Mouse (Mus musculus) MEL (cell line): ENCODE data around the gene Myl6. TPM values are rescaled to one million over a fixed set of nuclear protein-coding genes. Genes with fewer than 3 reads are reported as not detected.

Experiments used
- DNase-seq: peaks from one replicate; pipeline ENCODE4 v3.0.0; 2011; ENCODE audit warnings: low read depth, low spot score
- H3K27ac ChIP-seq: 2 replicates; pipeline ENCODE4 v1.5.1; 2012; ENCODE audit warnings: low read depth, mild to moderate bottlenecking, control low read depth, low read length, moderate library complexity; ENCODE audit not compliant: control insufficient read depth
- H3K27me3 ChIP-seq, 2 experiments: fragments of 150-350 bp in 1 of 2; sonication (generic) in 1 of 2; 2 replicates each; pipeline ENCODE4 v1.6.1; 2012; ENCODE audit warnings: low read length in 2 of 2, mild to moderate bottlenecking in 2 of 2, improper control_type of control experiment in 1 of 2, moderate library complexity in 1 of 2; ENCODE audit not compliant: insufficient read depth in 2 of 2, control insufficient read depth in 1 of 2
- H3K36me3 ChIP-seq, 2 experiments: 2 replicates each; pipeline ENCODE4 v1.6.1; 2012 to 2014; ENCODE audit warnings: low read length in 2 of 2, improper control_type of control experiment in 1 of 2, inconsistent platforms in 1 of 2, mild to moderate bottlenecking in 1 of 2; ENCODE audit not compliant: insufficient read depth in 2 of 2, control insufficient read depth in 1 of 2
- H3K4me1 ChIP-seq, 2 experiments: fragments of 150-350 bp in 1 of 2; sonication (generic) in 1 of 2; 2 replicates each; pipeline ENCODE4 v1.6.1; 2012; ENCODE audit warnings: low read length in 2 of 2, improper control_type of control experiment in 1 of 2, mild to moderate bottlenecking in 1 of 2; ENCODE audit not compliant: insufficient read depth in 2 of 2, control insufficient read depth in 1 of 2
- H3K4me3 ChIP-seq, 2 experiments: fragments of 150-350 bp in 1 of 2; sonication (generic) in 1 of 2; 2 replicates each; pipeline ENCODE4 v1.5.1; 2012; ENCODE audit warnings: low read depth in 2 of 2, low read length in 2 of 2, mild to moderate bottlenecking in 2 of 2, moderate library complexity in 2 of 2, control low read depth in 1 of 2, improper control_type of control experiment in 1 of 2; ENCODE audit not compliant: control insufficient read depth in 1 of 2, insufficient read depth in 1 of 2
- H3K79me2 ChIP-seq: 2 replicates; pipeline ENCODE4 v1.6.1; 2012; ENCODE audit warnings: mild to moderate bottlenecking, low read length, moderate library complexity; ENCODE audit not compliant: control insufficient read depth, poor library complexity, insufficient read depth
- H3K9ac ChIP-seq: 2 replicates; pipeline ENCODE4 v1.6.1; 2012; ENCODE audit warnings: low read depth, mild to moderate bottlenecking, control low read depth, low read length, moderate library complexity; ENCODE audit not compliant: control insufficient read depth, poor library complexity, severe bottlenecking
- H3K9me3 ChIP-seq: fragments of 150-350 bp; sonication (generic); replicated peaks from 2 replicates; pipeline ENCODE4 v1.6.1; 2012; ENCODE audit warnings: mild to moderate bottlenecking, low read length, improper control_type of control experiment, moderate library complexity; ENCODE audit not compliant: insufficient read depth
- CHD1 ChIP-seq: IDR thresholded peaks from 2 replicates; pipeline ENCODE4 v1.6.1; 2012; ENCODE audit warnings: low read depth, mild to moderate bottlenecking, inconsistent platforms, low read length, improper control_type of control experiment
- CHD2 ChIP-seq: IDR thresholded peaks from 2 replicates; pipeline ENCODE4 v1.6.1; 2011; ENCODE audit warnings: low read length, improper control_type of control experiment
- ELF1 ChIP-seq: IDR thresholded peaks from 2 replicates; pipeline ENCODE4 v1.6.1; 2014; ENCODE audit warnings: low read depth, mild to moderate bottlenecking, inconsistent platforms, low read length, improper control_type of control experiment, moderate library complexity
- HCFC1 ChIP-seq: IDR thresholded peaks from 2 replicates; pipeline ENCODE4 v1.6.1; 2012; ENCODE audit warnings: low read depth, mild to moderate bottlenecking, inconsistent platforms, low read length, improper control_type of control experiment, moderate library complexity
- KAT2A ChIP-seq: conservative IDR thresholded peaks from 2 replicates; pipeline ENCODE4 v1.6.1; 2012; ENCODE audit warnings: low read depth, low read length, improper control_type of control experiment, inconsistent platforms
- MAX ChIP-seq: IDR thresholded peaks from 2 replicates; pipeline ENCODE4 v1.6.1; 2011; ENCODE audit warnings: low read length, improper control_type of control experiment
- MAZ ChIP-seq: IDR thresholded peaks from 2 replicates; pipeline ENCODE4 v1.6.1; 2012; ENCODE audit warnings: low read depth, mild to moderate bottlenecking, inconsistent platforms, low read length, improper control_type of control experiment
- MEF2A ChIP-seq: IDR thresholded peaks from 2 replicates; pipeline ENCODE4 v1.6.1; 2014; ENCODE audit warnings: low read depth, mild to moderate bottlenecking, inconsistent platforms, low read length, improper control_type of control experiment; ENCODE audit not compliant: poor library complexity, insufficient replicate concordance, severe bottlenecking; ENCODE audit errors: extremely low read depth
- MXI1 ChIP-seq: IDR thresholded peaks from 2 replicates; pipeline ENCODE4 v1.6.1; 2011; ENCODE audit warnings: mild to moderate bottlenecking, low read depth, low read length, improper control_type of control experiment
- MYC ChIP-seq: IDR thresholded peaks from 2 replicates; pipeline ENCODE4 v1.6.1; 2011; ENCODE audit warnings: low read depth, mild to moderate bottlenecking, low read length, improper control_type of control experiment, moderate library complexity
- POLR2A ChIP-seq, 2 experiments: IDR thresholded peaks; 2 replicates each; pipeline ENCODE4 v1.6.1; 2011 to 2012; ENCODE audit warnings: low read length in 2 of 2, mild to moderate bottlenecking in 2 of 2, control low read depth in 1 of 2, improper control_type of control experiment in 1 of 2, low read depth in 1 of 2, moderate library complexity in 1 of 2; ENCODE audit not compliant: control insufficient read depth in 1 of 2, insufficient read depth in 1 of 2, poor library complexity in 1 of 2
- POLR2AphosphoS2 ChIP-seq: IDR thresholded peaks from 2 replicates; pipeline ENCODE4 v1.6.1; 2011; ENCODE audit warnings: low read length, improper control_type of control experiment
- POLR2AphosphoS5 ChIP-seq: IDR thresholded peaks from 2 replicates; pipeline ENCODE4 v1.6.1; 2012; ENCODE audit warnings: low read depth, borderline replicate concordance, mild to moderate bottlenecking, inconsistent platforms, low read length, moderate library complexity, mixed read lengths
- RAD21 ChIP-seq: IDR thresholded peaks from 2 replicates; pipeline ENCODE4 v1.6.1; 2011; ENCODE audit warnings: mild to moderate bottlenecking, low read depth, low read length, improper control_type of control experiment
- RCOR1 ChIP-seq: IDR thresholded peaks from 2 replicates; pipeline ENCODE4 v1.6.1; 2012; ENCODE audit warnings: low read depth, mild to moderate bottlenecking, inconsistent platforms, low read length, improper control_type of control experiment
- SIN3A ChIP-seq: IDR thresholded peaks from 2 replicates; pipeline ENCODE4 v1.6.1; 2012; ENCODE audit warnings: low read length, improper control_type of control experiment, inconsistent platforms
- SMC3 ChIP-seq: IDR thresholded peaks from 2 replicates; pipeline ENCODE4 v1.6.1; 2011; ENCODE audit warnings: low read depth, low read length, improper control_type of control experiment
- TCF12 ChIP-seq: IDR thresholded peaks from 2 replicates; pipeline ENCODE4 v1.6.1; 2014; ENCODE audit warnings: low read depth, mild to moderate bottlenecking, inconsistent platforms, low read length, improper control_type of control experiment, moderate library complexity
- UBTF ChIP-seq: IDR thresholded peaks from 2 replicates; pipeline ENCODE4 v1.6.1; 2012; ENCODE audit warnings: low read depth, mild to moderate bottlenecking, inconsistent platforms, low read length, improper control_type of control experiment, moderate library complexity, borderline replicate concordance; ENCODE audit not compliant: insufficient read depth
- USF2 ChIP-seq, 2 experiments: IDR thresholded peaks; 2 replicates each; pipeline ENCODE4 v1.6.1; 2011 to 2012; ENCODE audit warnings: improper control_type of control experiment in 2 of 2, low read length in 2 of 2, borderline replicate concordance in 1 of 2, inconsistent platforms in 1 of 2, low read depth in 1 of 2, mild to moderate bottlenecking in 1 of 2; ENCODE audit not compliant: insufficient read depth in 1 of 2
- ZC3H11A ChIP-seq: IDR thresholded peaks from 2 replicates; pipeline ENCODE4 v1.6.1; 2012; ENCODE audit warnings: low read depth, mild to moderate bottlenecking, inconsistent platforms, low read length, improper control_type of control experiment
- ZMIZ1 ChIP-seq: IDR thresholded peaks from 2 replicates; pipeline ENCODE4 v1.6.1; 2012; ENCODE audit warnings: low read depth, mild to moderate bottlenecking, inconsistent platforms, low read length, improper control_type of control experiment, moderate library complexity
- polyA plus RNA-seq, 2 experiments: library from polyadenylated mRNA; stranded (reverse) in 1 of 2; unstranded in 1 of 2; fragments of >175 nt in 1 of 2; fragments of >200 nt in 1 of 2; gene quantifications; 2 replicates each; pipeline versions ENCODE4 v1.2.1 to v1.2.4; 2012; ENCODE audit warnings: low replicate concordance in 2 of 2, low read depth in 1 of 2; ENCODE audit not compliant: insufficient read length in 2 of 2, insufficient read depth in 1 of 2, missing spikeins in 1 of 2
- total RNA-seq: library from RNA; depleted of rRNA; stranded (reverse); fragments of 300-350 nt; gene quantifications from 2 replicates; pipeline ENCODE4 v1.2.3, GENCODE M21; 2012

Gene Myl6
- total and polyA plus RNA-seq, 3 experiments: 399 to 589 TPM; not detected in 1

DNA sequence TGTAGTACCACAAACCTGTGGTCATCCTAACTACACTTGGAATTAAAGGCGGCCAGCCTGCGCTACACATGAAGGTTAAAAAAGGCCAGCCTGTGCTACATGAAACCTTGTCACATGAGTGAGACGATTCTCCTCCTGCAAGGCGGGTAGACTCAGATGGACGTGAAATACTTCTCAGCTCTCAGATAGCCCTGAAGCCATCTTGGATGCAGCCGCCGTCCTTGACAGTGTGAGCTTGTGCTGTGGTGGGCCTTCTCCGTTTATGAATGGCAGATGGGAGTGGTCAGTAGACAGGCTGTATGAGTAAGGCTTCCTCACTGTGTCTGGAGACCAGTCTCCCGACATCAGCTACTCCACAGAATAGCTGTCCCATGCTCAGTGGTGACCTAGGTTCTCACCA lies 15.3 kb upstream of the Myl6 start:
- Histone ChIP-seq H3K9ac (no peak overlapping the region), H3K27me3 (no peaks in the 10 kb centered on the region), H3K79me2 (no peaks in the 10 kb centered on the region), H3K36me3 (peaks cover 0 to 12% of the 10 kb centered on the region in 2 experiments; a peak in 2 of 4 replicates), H3K4me3 (no peak overlapping the region), H3K9me3 (no peaks in the 10 kb centered on the region), H3K4me1 (peaks cover 8 to 15% of the 10 kb centered on the region in 2 experiments), H3K27ac (no peak overlapping the region)
- no peak for TF ChIP-seq CHD1
- no peak for TF ChIP-seq RAD21
- TF ChIP-seq ELF1: no peak
- DNase-seq: no peak

DNA sequence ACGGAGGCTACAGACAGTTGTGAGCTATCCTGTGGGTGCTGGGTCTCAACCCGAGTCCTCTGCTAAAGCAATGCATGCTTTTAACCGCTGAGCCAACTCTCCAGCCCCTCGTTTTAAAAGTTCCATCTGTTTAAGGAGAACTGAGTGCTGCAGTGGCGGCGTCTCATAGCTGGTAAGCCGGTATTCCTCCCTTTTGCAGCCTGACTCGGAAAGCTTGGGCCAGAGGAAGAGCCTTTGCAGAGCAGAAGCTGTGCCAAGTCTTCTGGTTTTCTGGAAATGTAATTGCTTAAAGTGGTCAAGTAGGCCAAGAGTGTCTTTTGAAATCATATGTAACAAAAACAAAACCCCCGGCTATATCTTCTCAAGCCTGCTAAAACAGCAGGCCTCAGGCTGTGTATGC lies 14.3 kb upstream of the Myl6 start:
- no peaks in the 10 kb centered on the region for H3K79me2 ChIP-seq
- TF ChIP-seq POLR2A (IDR thresholded peaks at IDR 0.05; ENCODE audit: control insufficient read depth in 1 of 2, insufficient read depth in 1 of 2, low read depth in 1 of 2, low read length in 2 of 2, poor library complexity in 1 of 2): no peak
- no peak for TF ChIP-seq HCFC1
- no peak for TF ChIP-seq USF2 (IDR thresholded peaks at IDR 0.05; ENCODE audit: borderline replicate concordance in 1 of 2, insufficient read depth in 1 of 2, low read depth in 1 of 2, low read length in 2 of 2)
- TF ChIP-seq RCOR1: no peak
- no peak for TF ChIP-seq POLR2AphosphoS5
- TF ChIP-seq KAT2A: no peak
- TF ChIP-seq POLR2AphosphoS2: no peak
- TF ChIP-seq MEF2A: no peak
- no peak for TF ChIP-seq MXI1
- no peak for TF ChIP-seq ZC3H11A
- no peak for TF ChIP-seq MAX
- no peak for TF ChIP-seq UBTF
- no peak for TF ChIP-seq SMC3
- no peak for TF ChIP-seq CHD2
- no peak for TF ChIP-seq SIN3A
- TF ChIP-seq ZMIZ1: no peak
- no peak for TF ChIP-seq MAZ
- TF ChIP-seq MYC: no peak
- TF ChIP-seq TCF12: no peak
- H3K27ac ChIP-seq: no peak overlapping the region
- DNase-seq: no peak
- H3K9ac ChIP-seq: no peak overlapping the region
- peaks cover 0 to 20% of the 10 kb centered on the region in 2 experiments; a peak in 2 of 4 replicates for H3K36me3 ChIP-seq
- H3K9me3 ChIP-seq: no peaks in the 10 kb centered on the region
- no peak overlapping the region for H3K4me3 ChIP-seq
- H3K4me1 ChIP-seq: peaks cover 10 to 21% of the 10 kb centered on the region in 2 experiments
- no peaks in the 10 kb centered on the region for H3K27me3 ChIP-seq
